Mouse (Mus musculus) kidney, adult 8-10 months (tissue): ENCODE measurements around the gene Tmem88.

Source experiments
- DNase-seq, 2 experiments: peaks; one replicate each; pipeline ENCODE4 v3.0.0; 2022

Gene Tmem88

GRCm38 (mm10) chr11:69415668-69416451 is 17.8 kb upstream of the Tmem88 start:
- DNase-seq: peak; percentile 38 to 62

GRCm38 (mm10) chr11:69415327-69415667 is 17.3 kb upstream of the Tmem88 start:
- peak; percentile 60 to 76 for DNase-seq

GRCm38 (mm10) chr11:69414421-69415326 is 16.6 kb upstream of the Tmem88 start:
- DNase-seq: no peak

- DNase-seq: peak; percentile 72 to 83
Observed at GRCm38 (mm10) chr11:69413221-69414181, 15.5 kb upstream of the Tmem88 start, which contains the start of gene Kdm6b. Gene Kdm6b, minus strand, starts transcription at chr11:69413675.

GRCm38 (mm10) chr11:69412548-69412947 is 14.5 kb upstream of the Tmem88 start:
- no peak for DNase-seq

- peak in 1 of 2 experiments; percentile 50 for DNase-seq
Observed at GRCm38 (mm10) chr11:69411538-69412203, 13.6 kb upstream of the Tmem88 start.

- peak; percentile 95 to 98 for DNase-seq
Observed at GRCm38 (mm10) chr11:69411073-69411535, 13.1 kb upstream of the Tmem88 start.

GRCm38 (mm10) chr11:69410310-69411072 is 12.5 kb upstream of the Tmem88 start:
- peak; percentile 68 to 69 for DNase-seq

GRCm38 (mm10) chr11:69410045-69410309 is 11.9 kb upstream of the Tmem88 start:
- DNase-seq: no peak

GRCm38 (mm10) chr11:69409378-69410044 is 11.5 kb upstream of the Tmem88 start:
- peak; percentile 90 to 93 for DNase-seq

GRCm38 (mm10) chr11:69408541-69409377 is 10.7 kb upstream of the Tmem88 start:
- DNase-seq: peak; percentile 90 to 96

- DNase-seq: no peak
Observed at GRCm38 (mm10) chr11:69407724-69408004, 9.6 kb upstream of the Tmem88 start.

GRCm38 (mm10) chr11:69406867-69407723 is 9.1 kb upstream of the Tmem88 start:
- DNase-seq: peak in 1 of 2 experiments; percentile 73

- no peak for DNase-seq
Observed at GRCm38 (mm10) chr11:69406282-69406681, 8.2 kb upstream of the Tmem88 start.

GRCm38 (mm10) chr11:69405397-69406200 is 7.6 kb upstream of the Tmem88 start:
- no peak for DNase-seq

GRCm38 (mm10) chr11:69404595-69405396 is 6.8 kb upstream of the Tmem88 start:
- no peak for DNase-seq
